Mouse (Mus musculus) kidney, postnatal 36 days (tissue): ENCODE measurements around the gene Dlst.
"Not testable (repeated sequence)": the region's sequence is repeated elsewhere in the genome, so short reads cannot be mapped to it uniquely, and the experiment has no call there.

Source experiments
- DNase-seq, 2 experiments: peaks; one replicate each; pipeline ENCODE4 v3.0.0; 2021 to 2022; ENCODE audit warnings: mixed read lengths in 2 of 2

Gene Dlst

DNA sequence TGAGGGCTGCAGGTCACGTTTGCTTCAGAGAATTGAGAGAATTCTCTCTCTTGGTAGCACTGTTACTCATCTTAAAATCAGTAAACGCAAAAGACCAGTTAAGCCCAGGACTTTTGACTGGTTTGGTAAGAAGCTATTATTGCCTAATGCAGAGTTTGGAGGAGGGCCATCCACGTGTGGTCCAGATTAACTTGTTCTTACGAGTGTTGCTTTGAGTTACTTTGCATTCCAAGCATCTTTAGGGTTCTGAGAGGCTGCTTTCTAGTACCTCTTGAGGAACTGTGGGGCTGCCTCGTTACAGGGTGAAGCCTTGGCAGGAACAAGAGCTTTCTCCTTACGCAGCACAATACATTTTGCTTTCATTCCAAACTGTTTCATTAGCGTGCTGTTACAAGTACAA, 5.0 kb downstream of the Dlst start:
- no peak for DNase-seq

DNA sequence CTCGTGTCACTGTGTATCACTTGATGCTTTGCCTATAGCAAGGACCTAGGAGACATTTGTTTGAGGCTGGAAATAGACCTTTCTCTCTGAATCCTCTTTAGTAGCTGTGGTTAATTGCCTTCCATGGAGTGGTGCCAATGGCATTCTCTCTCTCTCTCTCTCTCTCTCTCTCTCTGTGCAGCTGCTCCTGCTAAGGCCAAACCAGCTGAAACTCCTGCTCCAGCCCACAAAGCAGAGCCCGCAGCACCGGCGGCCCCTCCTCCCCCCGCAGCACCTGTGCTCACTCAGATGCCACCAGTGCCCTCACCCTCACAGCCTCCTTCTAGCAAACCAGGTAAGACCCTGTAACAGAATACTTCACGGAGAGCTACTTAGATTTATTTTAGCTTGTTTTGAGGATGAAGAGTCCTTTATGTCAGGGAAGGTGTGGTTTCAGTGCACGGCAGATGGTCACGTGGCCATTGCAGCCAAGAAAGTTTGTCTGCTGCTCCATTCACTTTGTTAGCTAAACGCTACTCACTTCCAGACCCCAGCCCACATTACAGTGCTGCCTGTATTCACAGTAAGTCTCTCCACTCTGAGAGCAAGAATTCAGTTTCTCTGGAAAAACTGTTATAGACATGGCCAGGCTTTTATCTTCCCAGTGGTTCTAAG, 11.3 kb downstream of the Dlst start:
- no peak for DNase-seq

DNA sequence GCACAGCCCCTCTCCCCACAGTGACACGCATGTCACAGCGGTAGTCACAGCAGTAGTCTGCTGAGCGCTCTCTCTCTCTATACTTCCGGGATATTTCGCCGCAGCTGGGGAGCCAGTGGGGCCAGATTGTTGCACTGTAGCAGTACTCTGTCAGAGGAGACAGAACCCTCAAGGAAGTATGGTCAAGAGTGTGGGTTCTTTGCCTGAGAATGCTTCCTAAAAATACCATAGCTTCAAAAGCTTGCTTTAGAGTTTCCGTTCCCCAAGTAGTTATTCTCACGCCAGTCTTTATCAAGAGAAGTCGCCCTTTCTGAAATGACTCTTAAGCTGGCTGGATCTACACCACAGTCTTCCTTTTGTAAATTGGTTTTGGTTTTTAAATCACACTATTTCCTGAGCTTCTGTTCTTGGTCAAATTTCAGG, 12.5 kb downstream of the Dlst start:
- DNase-seq, result no peak

DNA sequence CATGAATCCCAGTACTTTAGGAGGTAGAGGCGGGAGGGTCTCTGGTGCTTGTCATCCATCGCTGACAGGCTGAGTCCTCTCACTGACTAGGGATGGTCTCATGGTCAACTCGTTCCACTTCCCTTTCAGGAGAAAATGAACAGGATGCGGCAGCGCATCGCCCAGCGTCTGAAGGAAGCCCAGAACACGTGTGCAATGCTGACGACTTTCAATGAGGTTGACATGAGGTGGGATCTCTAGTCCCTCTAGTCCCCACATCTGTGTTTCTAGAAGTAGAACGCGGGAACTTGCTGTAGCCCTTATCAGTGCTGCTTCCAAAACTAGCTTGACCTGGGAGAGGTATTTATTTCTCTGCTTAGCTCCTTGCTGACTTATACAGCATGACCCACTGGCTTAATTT, 13.0 kb downstream of the Dlst start:
- no peak for DNase-seq

DNA sequence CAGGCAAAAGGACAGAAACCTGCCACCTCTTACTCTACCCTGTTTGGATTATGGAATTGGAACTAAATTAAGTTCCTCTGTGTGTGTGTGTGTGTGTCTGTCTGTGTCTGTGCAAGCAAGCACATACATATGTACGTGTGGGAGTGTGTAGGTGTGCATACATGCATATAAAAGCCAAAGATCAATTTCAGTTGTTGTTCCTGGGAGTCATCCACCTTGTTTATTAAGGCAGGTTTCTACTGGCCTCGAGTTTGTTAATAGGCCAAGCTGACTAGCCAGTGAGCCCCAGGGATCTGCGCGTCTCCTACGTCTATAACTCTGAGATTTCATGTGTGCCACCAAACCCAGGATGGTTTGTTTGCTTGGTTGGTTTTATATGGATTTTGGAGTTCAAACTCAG, 14.1 kb downstream of the Dlst start:
- no peak for DNase-seq

DNA sequence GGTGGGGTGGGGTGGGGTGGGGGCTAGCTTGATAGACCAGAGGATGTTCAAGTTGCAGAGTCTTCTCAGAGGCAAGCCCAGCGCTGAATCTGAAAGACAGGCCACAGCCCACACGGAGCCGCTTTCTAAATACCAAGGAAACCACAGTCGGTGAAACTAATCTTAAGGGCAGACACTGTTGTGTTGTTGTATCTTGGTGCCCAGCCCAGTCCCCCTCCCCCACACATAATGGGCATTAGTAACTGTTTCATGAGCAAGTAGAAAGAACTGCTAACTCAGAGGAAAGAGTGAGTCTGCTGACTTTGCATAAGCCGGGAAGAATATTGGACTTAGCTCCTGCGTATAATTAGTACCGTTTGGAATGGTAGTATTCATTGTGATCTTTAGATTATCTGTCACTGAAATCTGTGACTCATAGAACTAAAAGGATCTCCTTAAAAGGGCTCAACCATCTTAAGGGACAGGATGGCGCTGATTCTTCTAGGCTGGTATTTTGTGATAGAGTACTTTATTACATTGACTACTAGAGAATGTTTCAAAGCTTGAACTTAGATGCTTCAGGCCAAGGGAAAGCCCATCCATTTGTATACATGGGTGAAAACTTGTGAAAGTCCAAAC, 16.5 kb downstream of the Dlst start:
- peak; percentile 83 to 88 for DNase-seq

DNA sequence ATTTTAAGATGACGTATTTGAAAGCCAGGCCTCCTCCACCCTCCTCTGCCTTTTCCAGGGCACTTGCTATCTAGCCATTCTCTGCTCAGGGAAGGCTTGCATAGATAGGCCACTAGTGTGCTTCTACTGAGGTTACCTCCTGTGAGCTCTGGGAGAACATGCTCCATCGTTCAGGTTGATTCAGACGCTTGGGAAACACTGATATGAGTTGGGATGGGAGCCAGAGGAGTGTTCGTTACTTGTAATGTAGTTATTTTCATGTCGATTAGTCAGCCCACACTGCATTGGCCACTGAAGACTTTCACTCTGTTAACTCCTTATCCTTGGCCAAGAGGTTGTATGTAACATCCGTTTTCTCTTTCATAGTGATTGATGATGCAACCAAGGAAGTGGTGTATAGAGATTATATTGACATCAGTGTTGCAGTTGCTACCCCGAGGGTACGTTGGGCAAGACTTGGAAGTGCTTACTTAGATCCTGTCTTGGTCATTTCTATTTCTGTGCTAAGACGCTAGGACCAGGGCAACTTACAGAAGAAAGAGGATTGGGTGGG, 18.9 kb downstream of the Dlst start:
- DNase-seq, result no peak

DNA sequence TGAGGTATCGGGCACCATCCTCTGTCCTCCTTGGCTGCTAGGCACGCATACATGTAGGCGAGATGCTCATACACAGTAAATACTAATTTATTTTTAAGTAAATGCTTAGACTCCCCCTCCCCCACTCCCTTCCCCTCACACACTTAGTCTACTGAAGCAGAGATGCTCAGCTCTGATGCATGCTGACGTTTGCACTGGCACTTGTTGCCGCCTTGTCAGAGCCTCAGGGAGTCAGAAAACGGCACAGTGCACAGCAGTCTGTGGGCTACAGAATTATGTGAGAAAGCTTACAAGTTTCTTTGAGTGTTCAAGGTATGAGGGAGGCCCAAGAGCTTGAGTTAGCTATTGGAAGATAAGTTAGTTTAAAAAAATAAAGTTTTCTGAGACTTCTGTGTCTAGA, 20.7 kb downstream of the Dlst start:
- no peak for DNase-seq

DNA sequence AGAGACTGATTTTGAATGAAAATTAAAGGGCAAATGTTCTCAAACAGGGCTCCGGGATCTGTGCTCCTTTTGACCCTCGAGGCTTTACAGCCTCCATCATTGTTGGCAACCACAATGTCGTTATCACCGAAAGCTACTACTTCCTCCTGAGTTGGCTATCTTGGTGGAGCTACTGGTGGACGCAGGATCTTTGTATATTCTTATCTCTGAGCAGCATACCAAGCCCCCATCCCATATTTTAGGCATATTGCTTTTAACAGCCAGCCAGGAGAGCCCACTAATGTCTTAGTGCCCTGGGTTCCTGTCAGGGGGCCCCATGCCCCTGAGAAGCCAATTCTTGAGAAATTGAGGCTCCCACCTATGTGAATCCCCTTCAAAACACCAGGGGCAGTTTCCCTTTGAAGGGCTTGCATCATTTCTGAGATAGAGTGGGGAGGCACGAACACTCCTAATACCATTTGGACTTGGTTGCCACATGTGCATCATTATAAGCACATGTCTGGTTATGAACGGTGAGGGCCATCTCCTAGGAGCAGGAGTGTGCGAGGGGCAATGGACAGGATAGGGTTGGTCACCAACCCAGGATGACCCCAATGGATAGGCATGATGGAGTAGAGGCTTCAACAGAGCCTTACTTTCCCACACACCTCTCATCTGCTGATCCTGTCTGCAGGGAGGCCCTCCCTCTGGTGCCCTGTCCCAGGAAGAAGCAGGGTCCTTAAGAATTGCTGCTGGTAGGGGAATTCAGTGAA, 23.6 kb downstream of the Dlst start:
- no peak for DNase-seq

DNA sequence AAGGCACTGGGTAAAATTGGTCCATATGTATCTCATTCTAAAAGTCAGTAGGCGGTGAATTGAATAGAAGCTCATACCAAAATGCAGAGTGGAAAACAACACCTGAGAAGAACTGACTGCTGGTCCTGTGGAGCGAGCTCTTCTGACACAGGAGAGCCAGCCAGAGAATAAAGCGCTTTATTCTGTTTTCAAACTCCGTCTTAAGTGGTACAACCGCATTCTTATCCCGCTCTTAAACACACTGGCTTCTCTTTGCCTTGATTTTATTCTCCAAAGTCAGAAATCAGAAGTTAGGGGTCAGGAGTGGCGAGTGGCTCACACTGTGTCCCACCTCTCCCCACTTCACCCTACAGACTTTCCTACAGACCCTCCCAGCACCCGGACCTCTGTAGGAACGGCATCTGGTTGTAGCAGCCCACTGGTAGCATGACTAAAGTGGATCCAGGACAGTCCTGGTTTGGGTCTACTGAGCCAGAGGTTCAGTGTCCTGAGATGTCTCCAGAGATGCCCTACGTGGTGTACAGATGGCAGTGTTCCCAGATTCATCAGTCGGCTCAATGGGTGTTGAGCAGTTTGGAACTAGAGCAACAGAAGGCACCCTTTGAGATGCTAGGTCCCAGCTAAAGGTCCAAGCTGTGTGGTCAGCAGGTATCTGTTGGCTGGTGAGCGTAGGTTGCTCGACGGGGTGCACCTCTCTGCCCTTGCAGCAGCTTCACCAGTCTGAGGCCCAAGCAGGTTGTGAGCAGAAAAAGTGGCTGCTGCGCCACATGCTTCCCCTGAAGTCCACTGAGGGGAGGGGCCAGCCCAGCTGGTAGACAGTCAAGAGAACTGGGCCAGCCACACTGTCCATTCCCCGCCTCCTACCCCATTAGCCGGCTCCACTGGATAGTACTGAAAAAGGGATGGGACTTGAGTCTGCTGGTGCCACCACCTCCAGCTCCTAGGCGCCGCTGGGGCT, 25.2 kb downstream of the Dlst start:
- no peak for DNase-seq

DNA sequence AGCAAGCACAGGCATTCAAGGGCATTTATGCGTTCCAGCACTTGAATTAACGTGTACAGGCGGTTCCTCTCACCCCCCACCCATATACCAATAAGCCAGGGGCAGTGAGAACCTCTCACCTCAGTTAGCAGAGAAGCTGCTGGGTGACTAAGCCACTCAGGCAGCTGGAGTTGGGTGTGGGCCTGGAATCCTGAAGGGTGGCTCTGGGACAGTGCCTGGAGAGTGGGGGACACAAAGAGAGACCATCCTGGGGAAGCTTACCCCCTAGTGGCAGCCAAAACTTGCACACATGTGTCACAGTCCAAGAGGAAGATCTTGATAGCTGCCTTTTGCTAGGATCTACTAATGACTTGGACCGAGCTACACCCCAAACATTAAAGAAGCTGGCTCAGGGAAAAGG, 26.0 kb downstream of the Dlst start:
- no peak for DNase-seq

DNA sequence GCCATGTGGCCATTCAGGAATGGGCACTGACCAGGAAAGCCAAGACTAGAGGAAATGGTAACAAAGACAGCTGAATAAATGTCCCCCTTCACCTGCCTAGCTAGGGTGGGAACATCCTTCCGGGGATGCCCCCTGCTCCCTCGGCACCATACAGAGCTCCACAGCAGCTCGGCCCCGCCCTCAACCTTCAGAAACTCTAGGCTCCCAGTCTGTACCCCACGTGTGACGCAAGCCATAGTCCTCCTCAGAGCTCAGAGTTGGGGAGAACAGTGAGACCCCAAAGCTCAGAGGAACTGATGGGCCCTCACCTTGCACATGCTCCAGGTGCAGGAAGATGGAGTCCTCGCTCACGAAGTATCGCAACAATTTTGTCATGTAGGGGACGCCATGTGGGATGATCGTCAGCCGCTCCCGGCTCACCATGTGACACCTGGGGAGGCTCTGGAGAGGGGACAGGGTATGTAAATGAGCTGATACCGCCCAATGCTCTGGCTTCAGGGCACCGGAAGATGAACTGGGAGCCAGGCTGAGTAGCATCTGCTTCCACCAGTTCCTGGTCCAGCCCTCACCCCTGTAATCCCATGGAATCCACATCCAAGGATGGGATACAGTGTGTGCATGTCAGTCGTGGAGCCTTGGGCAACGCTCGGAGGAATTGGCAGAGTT, 29.5 kb downstream of the Dlst start:
- DNase-seq, result no peak

DNA sequence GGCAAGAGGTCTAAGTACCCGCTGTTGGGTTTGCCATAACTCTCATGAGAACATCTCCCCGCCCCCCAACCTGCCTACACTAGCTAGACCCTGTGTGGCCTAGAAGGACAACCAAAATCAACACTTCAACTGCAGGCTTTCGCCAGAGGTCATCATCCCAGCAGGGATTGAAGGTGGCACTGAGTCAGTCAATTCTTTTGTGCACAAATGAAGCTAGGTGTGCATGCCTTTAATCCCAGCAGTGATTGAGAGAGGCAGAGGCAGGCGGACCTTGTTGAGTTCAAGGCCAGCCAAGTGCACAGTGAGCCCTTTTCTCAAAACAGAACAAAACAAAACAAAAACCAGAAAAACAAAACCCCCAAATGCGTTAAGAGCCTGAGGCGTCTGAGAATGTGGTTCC, 30.5 kb downstream of the Dlst start:
- DNase-seq, result no peak

DNA sequence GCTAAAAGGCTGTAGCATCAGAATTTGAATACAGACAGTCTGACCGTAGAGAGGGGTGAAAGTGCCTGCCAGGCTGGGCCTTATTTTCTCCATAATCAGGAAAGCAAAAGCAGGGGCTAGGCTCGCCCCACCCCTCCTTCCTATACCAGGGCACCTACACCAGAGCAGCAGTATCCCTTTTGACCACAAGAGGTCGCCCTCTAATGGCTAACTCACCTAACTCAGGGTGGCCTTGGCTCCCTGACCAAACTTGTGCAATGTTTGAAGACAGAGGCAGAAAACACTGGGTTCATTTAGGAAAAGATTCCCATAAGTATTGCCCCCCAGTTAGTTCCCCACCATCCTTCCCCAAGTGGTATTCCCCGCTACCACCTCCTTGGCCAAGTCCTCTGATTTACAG, 32.2 kb downstream of the Dlst start:
- DNase-seq, result peak; percentile 82 to 93

DNA sequence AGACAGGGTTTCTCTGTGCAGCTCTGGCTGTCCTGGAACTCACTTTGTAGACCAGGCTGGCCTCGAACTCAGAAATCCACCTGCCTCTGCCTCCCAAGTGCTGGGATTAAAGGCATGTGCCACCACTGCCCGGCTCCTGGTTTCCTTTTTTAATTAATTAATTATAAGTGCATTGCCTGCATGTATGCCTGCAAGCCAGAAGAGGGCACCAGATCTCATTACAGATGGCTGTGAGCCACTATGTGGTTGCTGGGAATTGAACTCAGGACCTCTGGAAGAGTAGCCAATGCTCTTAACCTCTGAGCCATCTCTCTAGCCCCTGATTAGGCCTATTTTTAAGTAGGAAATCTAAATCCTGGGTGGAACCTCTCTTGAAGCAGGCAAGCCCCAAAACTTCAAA, 33.6 kb downstream of the Dlst start:
- not testable (repeated sequence) for DNase-seq

DNA sequence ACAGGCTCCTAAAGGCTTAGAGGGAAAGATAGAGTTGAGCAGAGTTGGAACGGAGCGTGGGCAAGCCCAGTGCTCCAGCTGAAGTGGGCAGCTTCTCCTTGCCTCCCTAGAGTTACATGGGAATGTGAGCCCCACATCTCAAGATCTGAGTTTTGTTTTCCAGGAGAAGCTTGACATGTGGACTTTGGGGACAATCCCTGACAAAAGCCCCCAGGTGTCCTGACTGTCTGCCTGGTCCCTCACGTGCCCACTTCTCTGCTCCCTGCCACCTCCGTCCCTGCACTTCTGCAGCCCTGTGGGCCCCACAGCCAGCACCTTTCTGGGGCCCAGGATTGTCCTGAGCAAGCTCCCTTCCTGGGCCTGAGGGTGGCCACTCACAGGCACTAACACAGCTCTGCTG, 34.2 kb downstream of the Dlst start:
- DNase-seq, result no peak

DNA sequence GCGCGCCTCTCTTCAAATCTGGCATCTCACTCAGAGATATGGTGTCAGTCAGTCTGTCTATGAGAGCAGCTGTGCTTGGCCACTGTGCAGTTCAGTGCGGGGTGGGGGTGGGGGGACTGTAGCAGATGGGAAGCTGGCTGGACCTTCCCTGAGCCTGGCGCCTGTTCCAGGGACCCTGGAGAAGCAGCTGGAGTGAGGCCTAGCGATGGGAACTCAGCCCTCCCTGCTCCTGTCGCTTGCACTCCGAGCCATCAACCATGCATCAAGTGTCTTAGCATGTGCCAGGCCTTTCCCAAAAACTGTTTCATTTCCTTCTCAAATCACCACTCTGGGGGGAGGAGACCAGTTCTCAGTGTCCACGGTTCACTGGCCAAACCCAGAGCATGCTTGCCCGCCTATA, 35.0 kb downstream of the Dlst start:
- no peak for DNase-seq

DNA sequence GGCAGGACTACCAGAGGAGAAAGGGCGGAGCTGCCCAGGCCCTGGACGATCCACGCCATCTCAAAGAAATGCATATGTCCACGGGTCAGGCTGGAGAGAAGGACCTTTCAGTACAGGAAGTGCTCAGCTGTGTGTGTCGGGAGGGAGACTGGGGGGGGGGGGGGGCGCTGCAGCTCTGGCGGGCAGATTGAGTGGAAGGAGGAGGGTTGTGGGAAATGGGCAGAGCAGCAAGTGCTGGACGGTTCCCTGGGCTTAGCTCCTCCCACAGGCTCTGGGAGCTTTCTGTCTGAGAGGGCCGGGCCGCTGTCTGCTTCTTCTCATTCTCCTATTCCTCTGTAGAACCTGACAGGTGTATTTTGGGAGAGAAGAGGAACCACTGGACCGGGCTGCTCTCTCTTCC, 35.7 kb downstream of the Dlst start:
- DNase-seq, result peak in 1 of 2 experiments; percentile 38

DNA sequence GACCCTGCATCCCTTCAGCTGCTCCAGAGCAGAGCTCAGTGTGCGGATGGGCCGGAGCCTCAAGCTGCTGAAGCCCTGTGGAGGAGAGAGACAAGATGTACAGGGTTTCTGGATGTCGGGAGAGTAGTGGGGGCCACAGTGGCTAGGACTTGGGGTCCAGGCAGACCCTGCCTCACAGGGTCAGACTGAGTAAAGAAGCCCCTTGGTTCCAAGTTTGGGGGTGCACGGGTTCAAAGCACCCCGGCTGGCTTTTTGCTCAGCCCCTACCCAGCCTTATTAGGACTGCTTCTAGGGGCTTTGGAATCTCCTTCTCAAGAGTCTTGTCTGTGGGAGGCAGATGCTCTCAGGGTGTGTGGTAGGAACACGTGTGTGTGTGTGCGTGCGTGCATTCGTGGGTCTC, 36.2 kb downstream of the Dlst start:
- no peak for DNase-seq

DNA sequence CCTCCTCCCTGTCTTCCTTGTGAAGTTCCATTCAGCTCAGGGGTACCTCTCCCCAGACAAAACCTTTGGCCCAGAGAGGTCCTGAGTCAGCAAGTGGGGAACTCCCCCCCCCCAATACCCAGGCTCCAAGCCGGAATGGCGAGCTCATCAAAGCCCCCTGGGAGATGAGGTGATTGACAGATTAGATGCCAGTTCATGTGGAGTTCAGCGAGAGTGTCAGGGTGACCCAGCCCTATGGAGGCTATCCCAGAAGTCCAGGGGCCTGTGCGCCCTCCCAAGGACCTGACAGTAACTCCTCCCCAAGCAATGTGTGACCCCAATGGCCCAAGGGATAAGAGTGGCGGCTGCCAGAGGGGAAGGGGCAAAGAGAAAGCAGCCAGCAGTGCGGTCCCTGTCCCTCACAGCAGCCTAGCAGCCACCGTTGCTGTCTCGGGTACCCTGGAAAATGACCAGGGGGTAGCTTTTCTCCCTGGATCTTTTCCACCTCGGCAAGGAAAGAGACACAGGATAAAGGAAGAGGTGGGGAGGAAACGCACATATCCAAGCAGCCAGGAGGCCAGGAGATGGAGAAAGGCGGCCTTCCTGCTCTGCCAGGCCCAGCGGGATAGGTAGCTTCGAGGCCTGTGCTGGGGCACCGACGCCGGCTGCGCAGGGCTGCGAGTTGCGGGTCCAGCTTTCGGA, 39.8 kb downstream of the Dlst start:
- DNase-seq, result no peak

DNA sequence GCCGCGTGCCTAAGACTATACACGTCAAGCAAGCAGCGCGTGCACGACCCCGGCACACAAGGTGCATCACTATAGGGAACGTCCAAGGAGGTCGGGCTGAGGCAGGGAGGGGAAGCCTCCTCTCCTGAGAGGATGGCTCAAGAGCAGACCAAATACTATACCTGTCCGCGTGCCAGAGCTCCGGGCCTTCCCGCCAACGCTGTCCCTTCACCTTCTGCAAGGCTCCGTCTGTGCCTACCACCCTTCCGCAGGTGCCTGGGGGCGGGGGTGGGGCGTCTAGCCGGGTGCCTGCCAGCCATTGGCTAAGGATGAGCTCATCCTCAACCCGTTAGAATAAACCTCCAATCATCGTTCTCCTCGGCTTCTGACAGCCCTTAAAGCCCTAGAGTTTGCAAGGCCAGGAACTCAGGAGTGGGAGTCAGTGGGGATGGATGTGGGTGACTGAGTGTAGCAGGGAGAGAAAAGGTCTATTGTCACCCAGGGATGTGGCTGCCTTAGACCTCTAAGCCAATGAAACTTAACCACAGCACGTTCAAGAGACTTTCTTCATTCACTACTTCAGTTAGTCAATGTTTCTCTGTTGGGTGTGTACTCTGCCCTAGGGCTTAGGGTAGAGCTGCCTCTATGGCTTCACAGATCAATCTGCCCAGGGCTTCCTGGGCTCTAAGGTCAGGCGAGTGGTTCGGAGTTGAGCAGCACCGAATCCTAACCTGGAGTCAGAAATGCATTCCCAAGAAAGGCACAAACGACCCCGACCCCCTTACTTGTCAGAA, 40.6 kb downstream of the Dlst start, which contains the start of gene Rps6kl1:
Rps6kl1 (minus strand) TSS at position 263 of the 773 bp plus-strand sequence.
- peak; percentile 37 to 64 for DNase-seq
